Mouse (Mus musculus) forebrain, embryonic 12.5 days (tissue): ENCODE results near the gene Tmem80. TPM values are rescaled to one million over a fixed set of nuclear protein-coding genes. Genes with fewer than 3 reads are reported as not detected.

Experiments
- ATAC-seq: fragments of 200-750 bp; cut with Nextera tagmentation; 2 replicates; pipeline ENCODE4 v1.8.0; 2017; ENCODE audit warnings: moderate TSS enrichment; ENCODE audit not compliant: low FRiP score
- H3K27ac ChIP-seq: fragments of 300-500 bp; sonication (generic); 2 replicates; pipeline ENCODE4 v1.5.1; 2016; ENCODE audit warnings: mild to moderate bottlenecking
- H3K27me3 ChIP-seq: fragments of 300-500 bp; sonication (generic); 2 replicates; pipeline ENCODE4 v1.6.1; 2016; ENCODE audit warnings: mild to moderate bottlenecking
- H3K36me3 ChIP-seq: fragments of 300-500 bp; sonication (generic); replicated peaks from 2 replicates; pipeline ENCODE4 v1.6.1; 2016; ENCODE audit warnings: mild to moderate bottlenecking
- H3K4me1 ChIP-seq: fragments of 300-500 bp; sonication (generic); 2 replicates; pipeline ENCODE4 v1.6.1; 2016
- H3K4me2 ChIP-seq: fragments of 300-500 bp; sonication (generic); 2 replicates; pipeline ENCODE4 v1.6.1; 2016; ENCODE audit warnings: mild to moderate bottlenecking, moderate library complexity
- H3K4me3 ChIP-seq: fragments of 300-500 bp; sonication (generic); replicated peaks from 2 replicates; pipeline ENCODE4 v1.5.1; 2016; ENCODE audit warnings: mild to moderate bottlenecking
- H3K9ac ChIP-seq: fragments of 300-500 bp; sonication (generic); 2 replicates; pipeline ENCODE4 v1.6.1; 2016; ENCODE audit warnings: mild to moderate bottlenecking
- H3K9me3 ChIP-seq: fragments of 300-500 bp; sonication (generic); 2 replicates; pipeline ENCODE4 v1.6.1; 2016
- WGBS: fragments of 180-500 bp; shearing (Covaris S2); methylation state at CpG from one replicate; pipeline ENCODE4 v1.1.7; 2016; 5-methylcytosine and 5-hydroxymethylcytosine counted together
- polyA plus RNA-seq: library from polyadenylated mRNA; unstranded; fragments of >200 nt; fragmentation: Nextera tagmentation; extraction: Ambion mirVana; gene quantifications from 2 replicates; pipeline ENCODE4 v1.2.1, GENCODE M21; 2016

Gene Tmem80
- polyA plus RNA-seq, 1 experiment from 2014 or later = 59.9 TPM

- no peak overlapping the region for H3K9ac ChIP-seq
- no peak for ATAC-seq
- 63% methylated on average over 5 of the region's 5 CpGs for WGBS
- H3K36me3 ChIP-seq = no peaks in the 10 kb centered on the region
- H3K27ac ChIP-seq = no peak overlapping the region
- no peak overlapping the region for H3K4me3 ChIP-seq
- peaks cover 7% of the 10 kb centered on the region; the same call in 1 of the 2 replicates for H3K4me1 ChIP-seq
- H3K9me3 ChIP-seq = no peaks in the 10 kb centered on the region
- H3K27me3 ChIP-seq = 0 out of 2 replicates have a peak, but pooled peaks cover 15% of the 10 kb centered on the region
- no peak overlapping the region for H3K4me2 ChIP-seq
Measured at GRCm38 (mm10) chr7:141369918-141370317, 42.4 kb downstream of the Tmem80 start.

GRCm38 (mm10) chr7:141371942-141372595, 44.5 kb downstream of the Tmem80 start:
- no peaks in the 10 kb centered on the region for H3K36me3 ChIP-seq
- WGBS = 86% methylated on average over 6 of the region's 6 CpGs
- no peaks in the 10 kb centered on the region for H3K27me3 ChIP-seq

GRCm38 (mm10) chr7:141373611-141374010, 46.1 kb downstream of the Tmem80 start:
- ATAC-seq = no peak
- no peaks in the 10 kb centered on the region for H3K27me3 ChIP-seq
- no peaks in the 10 kb centered on the region for H3K36me3 ChIP-seq
- H3K9me3 ChIP-seq = no peaks in the 10 kb centered on the region
- no peak overlapping the region for H3K9ac ChIP-seq
- whole genome bisulfite sequencing = 17% methylated on average over 6 of the region's 6 CpGs
- H3K27ac ChIP-seq = no peak overlapping the region
- H3K4me2 ChIP-seq = no peak overlapping the region
- H3K4me1 ChIP-seq = peaks cover 7% of the 10 kb centered on the region; the same call in 1 of the 2 replicates
- no peak overlapping the region for H3K4me3 ChIP-seq

More at GRCm38 (mm10) chr7:141371942-141372595, 44.5 kb downstream of the Tmem80 start:
- no peak overlapping the region for H3K4me3 ChIP-seq
- no peak overlapping the region for H3K9ac ChIP-seq
- peaks cover 7% of the 10 kb centered on the region; the same call in 1 of the 2 replicates for H3K4me1 ChIP-seq
- no peak overlapping the region for H3K27ac ChIP-seq
- no peak overlapping the region for H3K4me2 ChIP-seq
- H3K9me3 ChIP-seq = no peaks in the 10 kb centered on the region
- no peak for ATAC-seq

GRCm38 (mm10) chr7:141374399-141374798, 46.9 kb downstream of the Tmem80 start:
- Histone ChIP-seq H3K27me3 (no peaks in the 10 kb centered on the region), H3K4me1 (peaks cover 7% of the 10 kb centered on the region; the same call in 1 of the 2 replicates), H3K9ac (no peak overlapping the region), H3K4me2 (no peak overlapping the region), H3K9me3 (no peaks in the 10 kb centered on the region), H3K36me3 (no peaks in the 10 kb centered on the region), H3K27ac (no peak overlapping the region), H3K4me3 (no peak overlapping the region)
- no peak for ATAC-seq

GRCm38 (mm10) chr7:141379584-141379983, 52.0 kb downstream of the Tmem80 start:
- H3K4me1 ChIP-seq = no peaks in the 10 kb centered on the region

GRCm38 (mm10) chr7:141381068-141381835, 53.7 kb downstream of the Tmem80 start:
- Histone ChIP-seq H3K9me3 (no peaks in the 10 kb centered on the region), H3K36me3 (no peaks in the 10 kb centered on the region), H3K27ac (no peak overlapping the region), H3K4me3 (no peak overlapping the region), H3K4me2 (no peak overlapping the region), H3K4me1 (no peaks in the 10 kb centered on the region), H3K9ac (no peak overlapping the region), H3K27me3 (peaks cover 14% of the 10 kb centered on the region; the same call in 1 of the 2 replicates)
- 76% methylated on average over 4 of the region's 4 CpGs for WGBS
- no peak for ATAC-seq

More at GRCm38 (mm10) chr7:141379584-141379983, 52.0 kb downstream of the Tmem80 start:
- no peaks in the 10 kb centered on the region for H3K36me3 ChIP-seq
- H3K27me3 ChIP-seq = peaks cover 8% of the 10 kb centered on the region; the same call in 1 of the 2 replicates
- H3K27ac ChIP-seq = no peak overlapping the region
- no peak for ATAC-seq
- no peak overlapping the region for H3K4me2 ChIP-seq
- H3K9me3 ChIP-seq = no peaks in the 10 kb centered on the region
- no peak overlapping the region for H3K4me3 ChIP-seq
- WGBS = 78% methylated on average over 4 of the region's 4 CpGs
- H3K9ac ChIP-seq = no peak overlapping the region

Other genes starting within 250 kb of the Tmem80 start
- 1.3 and 1.5 TPM in 2 replicates for gene Pkp3, start 249.5 kb upstream of the Tmem80 start, polyA plus RNA-seq
- 1.3 and 1.5 TPM in 2 replicates for gene Sigirr, start 227.2 kb upstream of the Tmem80 start, polyA plus RNA-seq
- 0.31 and 0.37 TPM in 2 replicates for gene Ano9, start 209.9 kb upstream of the Tmem80 start, polyA plus RNA-seq
- gene Ptdss2, start 205.4 kb upstream of the Tmem80 start, polyA plus RNA-seq = 63.5 and 64.9 TPM in 2 replicates
- 47.2 and 49.7 TPM in 2 replicates for gene Rnh1, start 154.9 kb upstream of the Tmem80 start, polyA plus RNA-seq
- gene Hras, start 133.7 kb upstream of the Tmem80 start, polyA plus RNA-seq = 79.1 and 89.4 TPM in 2 replicates
- gene Lrrc56, start 133.6 kb upstream of the Tmem80 start, polyA plus RNA-seq = 14.2 and 16.0 TPM in 2 replicates
- 3.3 and 3.7 TPM in 2 replicates for gene Lmntd2, start 113.7 kb upstream of the Tmem80 start, polyA plus RNA-seq
- gene Rassf7, start 111.9 kb upstream of the Tmem80 start, polyA plus RNA-seq = 35.4 and 38.5 TPM in 2 replicates
- gene Phrf1, start 99.0 kb upstream of the Tmem80 start, polyA plus RNA-seq = 106 and 107 TPM in 2 replicates
- 0.69 and 0.83 TPM in 2 replicates for gene Irf7, start 61.3 kb upstream of the Tmem80 start, polyA plus RNA-seq
- not detected in 2 replicates for gene Cdhr5, start 51.0 kb upstream of the Tmem80 start, polyA plus RNA-seq
- gene Sct, start 48.6 kb upstream of the Tmem80 start, polyA plus RNA-seq = 0.70 TPM in 1 of 2 replicates, not detected in the other
- 0.38 and 0.60 TPM in 2 replicates for gene Drd4, start 35.7 kb upstream of the Tmem80 start, polyA plus RNA-seq
- 74.0 and 78.4 TPM in 2 replicates for gene Deaf1, start within 50 bp of the Tmem80 start, polyA plus RNA-seq
- 1.2 and 1.7 TPM in 2 replicates for gene Eps8l2, start 11.1 kb downstream of the Tmem80 start, polyA plus RNA-seq
- 397 and 407 TPM in 2 replicates for gene Taldo1, start 64.5 kb downstream of the Tmem80 start, polyA plus RNA-seq
- gene Gatd1, start 86.4 kb downstream of the Tmem80 start, polyA plus RNA-seq = 47.0 and 50.0 TPM in 2 replicates
- gene Cend1, start 101.8 kb downstream of the Tmem80 start, polyA plus RNA-seq = 20.5 and 22.5 TPM in 2 replicates
- gene Slc25a22, start 110.2 kb downstream of the Tmem80 start, polyA plus RNA-seq = 57.4 and 60.9 TPM in 2 replicates
- gene Pidd1, start 116.3 kb downstream of the Tmem80 start, polyA plus RNA-seq = 16.9 and 18.8 TPM in 2 replicates
- gene Rplp2, start 119.6 kb downstream of the Tmem80 start, polyA plus RNA-seq = 950 and 986 TPM in 2 replicates
- 16.2 and 18.3 TPM in 2 replicates for gene Pnpla2, start 127.5 kb downstream of the Tmem80 start, polyA plus RNA-seq
- 4.0 and 4.3 TPM in 2 replicates for gene Cracr2b, start 133.4 kb downstream of the Tmem80 start, polyA plus RNA-seq
- 13.9 and 18.2 TPM in 2 replicates for gene Cd151, start 139.7 kb downstream of the Tmem80 start, polyA plus RNA-seq
- gene Polr2l, start 147.4 kb downstream of the Tmem80 start, polyA plus RNA-seq = 69.8 and 78.4 TPM in 2 replicates
- 18.8 and 24.2 TPM in 2 replicates for gene Tspan4, start 147.5 kb downstream of the Tmem80 start, polyA plus RNA-seq
- 24.0 and 24.2 TPM in 2 replicates for gene Chid1, start 212.1 kb downstream of the Tmem80 start, polyA plus RNA-seq
- gene Ap2a2, start 234.4 kb downstream of the Tmem80 start, polyA plus RNA-seq = 106 and 112 TPM in 2 replicates